Mouse (Mus musculus) forelimb bud, embryonic 11.5 days (tissue): ENCODE measurements around the gene Mief2.
A peak's percentile ranks its signal among the peaks of the same experiment; 100 is the strongest.

Experiments
- DNase-seq: peaks from one replicate; pipeline ENCODE4 v3.0.0-alpha.2; 2012; ENCODE audit warnings: low read depth, low spot score

Gene Mief2

DNA sequence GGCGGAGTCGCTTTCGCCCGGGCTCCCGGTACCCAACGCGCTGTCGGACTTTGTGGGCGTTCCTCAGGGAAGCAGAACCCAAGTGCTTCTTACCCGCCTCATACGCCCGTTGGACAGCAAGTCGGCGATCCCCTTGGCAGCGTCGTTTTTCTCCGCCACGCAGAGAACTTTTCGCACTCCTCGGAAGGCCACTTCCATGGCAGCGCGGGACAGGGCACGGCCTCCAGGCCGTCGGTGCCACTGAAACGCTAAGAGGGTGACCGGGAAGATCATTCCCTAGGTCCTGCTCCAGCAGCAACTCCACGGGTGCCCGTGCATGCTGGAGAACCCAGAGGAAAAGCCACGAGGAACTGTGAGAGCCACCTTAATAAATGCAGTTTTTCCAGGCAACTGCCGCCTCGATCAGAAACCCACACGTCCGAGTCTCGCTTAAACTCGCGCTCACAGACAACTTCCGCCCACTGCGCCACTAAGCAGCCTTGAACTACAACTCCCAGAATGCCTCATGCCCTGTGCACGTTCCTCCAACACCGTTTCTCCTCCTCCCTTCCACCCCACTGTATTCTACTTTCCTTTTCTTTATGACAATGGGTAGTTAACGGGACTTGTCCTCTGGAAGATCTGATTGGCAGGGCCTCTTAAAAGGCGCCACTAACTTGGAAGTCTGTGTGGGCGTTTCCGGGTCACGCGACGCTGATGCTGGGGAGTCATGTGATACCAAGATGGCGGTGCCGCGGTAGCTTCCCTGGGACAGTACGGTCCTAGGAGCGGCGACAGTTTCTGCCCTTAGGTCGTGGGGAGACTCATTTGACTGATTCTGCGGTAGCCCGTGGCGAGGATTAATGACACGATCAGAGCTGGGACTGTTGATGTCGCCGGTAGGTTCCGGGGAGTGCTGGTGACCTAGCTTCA is 48.9 kb downstream of the Mief2 start, which contains the start of the genes Top3a and Smcr8:
Gene Top3a, minus strand, starts transcription at position 537 of the 912 bp plus-strand sequence.
Gene Smcr8, plus strand, starts transcription at position 696 of the 912 bp plus-strand sequence.
- peak; percentile 89 for DNase-seq

DNA sequence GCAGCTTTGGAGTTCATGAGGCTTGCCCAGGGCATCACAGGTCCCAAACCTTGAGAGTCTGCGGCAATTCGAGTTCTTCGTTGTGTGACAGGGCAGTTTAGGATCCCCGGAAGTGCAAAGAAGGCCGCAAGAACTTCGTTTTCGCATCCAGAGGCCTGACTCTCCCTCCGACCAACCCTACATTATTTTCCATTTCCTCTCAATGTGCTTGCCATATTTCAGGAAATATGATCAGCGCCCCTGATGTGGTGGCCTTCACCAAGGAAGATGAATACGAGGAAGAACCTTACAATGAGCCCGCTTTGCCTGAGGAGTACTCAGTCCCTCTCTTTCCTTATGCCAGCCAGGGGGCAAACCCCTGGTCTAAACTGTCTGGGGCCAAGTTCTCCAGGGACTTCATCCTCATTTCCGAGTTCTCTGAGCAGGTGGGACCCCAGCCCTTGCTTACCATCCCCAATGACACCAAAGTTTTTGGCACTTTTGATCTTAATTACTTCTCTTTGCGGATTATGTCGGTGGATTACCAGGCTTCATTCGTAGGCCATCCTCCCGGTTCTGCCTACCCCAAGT is 49.7 kb downstream of the Mief2 start:
- no peak for DNase-seq

DNA sequence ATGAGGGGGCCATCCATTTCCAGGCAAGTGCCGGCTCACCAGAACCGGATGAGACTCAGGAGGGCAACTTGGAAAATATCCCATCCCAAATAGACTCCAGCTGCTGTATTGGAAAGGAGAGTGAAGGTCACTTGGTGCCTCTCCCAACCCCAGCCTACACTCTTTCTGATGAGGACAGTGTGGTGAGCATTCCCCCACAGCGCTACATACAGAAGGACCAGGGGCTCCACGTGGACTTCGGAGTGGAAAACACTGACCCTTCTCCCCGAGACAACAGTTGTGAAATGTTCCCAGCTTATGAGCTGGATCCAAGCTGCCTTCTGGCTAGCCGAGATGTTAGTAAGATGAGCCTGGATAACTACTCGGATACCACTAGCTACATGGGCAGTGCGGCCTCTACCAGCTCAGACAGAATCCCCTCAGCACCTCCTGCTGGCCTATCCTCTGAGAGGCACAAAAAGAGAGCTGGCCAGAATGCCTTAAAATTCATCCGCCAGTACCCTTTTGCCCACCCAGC is 51.5 kb downstream of the Mief2 start:
- DNase-seq: no peak
